Mouse (Mus musculus) embryonic facial prominence, embryonic 13.5 days (tissue): ENCODE data around the gene Rps8. TPM values are rescaled to one million over a fixed set of nuclear protein-coding genes. Genes with fewer than 3 reads are reported as not detected.

Source experiments
- ATAC-seq: fragments of 200-750 bp; cut with Nextera tagmentation; 2 replicates; pipeline ENCODE4 v1.8.0; 2017; ENCODE audit warnings: low read depth; ENCODE audit not compliant: insufficient number of reproducible peaks, insufficient read depth, low FRiP score, low TSS enrichment
- H3K27ac ChIP-seq: fragments of 300-500 bp; sonication (generic); 2 replicates; pipeline ENCODE4 v1.5.1; 2015; ENCODE audit warnings: moderate library complexity, mild to moderate bottlenecking, inconsistent platforms
- H3K27me3 ChIP-seq: fragments of 300-500 bp; sonication (generic); 2 replicates; pipeline ENCODE4 v1.6.1; 2015; ENCODE audit warnings: mild to moderate bottlenecking, inconsistent platforms
- H3K36me3 ChIP-seq: fragments of 300-500 bp; sonication (generic); 2 replicates; pipeline ENCODE4 v1.6.1; 2015; ENCODE audit warnings: mild to moderate bottlenecking, inconsistent platforms
- H3K4me1 ChIP-seq: fragments of 300-500 bp; sonication (generic); 2 replicates; pipeline ENCODE4 v1.6.1; 2015; ENCODE audit warnings: inconsistent platforms
- H3K4me2 ChIP-seq: fragments of 300-500 bp; sonication (generic); 2 replicates; pipeline ENCODE4 v1.6.1; 2015; ENCODE audit warnings: moderate library complexity, mild to moderate bottlenecking, inconsistent platforms
- H3K4me3 ChIP-seq: fragments of 300-500 bp; sonication (generic); 2 replicates; pipeline ENCODE4 v1.5.1; 2015; ENCODE audit warnings: mild to moderate bottlenecking, inconsistent platforms
- H3K9ac ChIP-seq: fragments of 300-500 bp; sonication (generic); 2 replicates; pipeline ENCODE4 v1.6.1; 2015; ENCODE audit warnings: mild to moderate bottlenecking, inconsistent platforms
- H3K9me3 ChIP-seq: fragments of 300-500 bp; sonication (generic); 2 replicates; pipeline ENCODE4 v1.6.1; 2016; ENCODE audit warnings: inconsistent platforms
- WGBS: fragments of 180-500 bp; shearing (Covaris S2); methylation state at CpG from one replicate; pipeline ENCODE4 v1.1.7; 2015; ENCODE audit warnings: mixed read lengths; 5-methylcytosine and 5-hydroxymethylcytosine counted together
- polyA plus RNA-seq: library from polyadenylated mRNA; unstranded; fragments of >200 nt; fragmentation: Nextera tagmentation; extraction: Ambion mirVana; gene quantifications from 2 replicates; pipeline ENCODE4 v1.2.1, GENCODE M21; 2015

The Rps8 gene
- polyA plus RNA-seq, 1 experiment from 2014 or later: 1,114 TPM

- 85% methylated on average over 7 of the region's 9 CpGs for WGBS
Observed at GRCm38 (mm10) chr4:117123546-117124217, 32.4 kb downstream of the Rps8 start.

GRCm38 (mm10) chr4:117122209-117122608, 33.8 kb downstream of the Rps8 start:
- H3K9ac ChIP-seq: no peak overlapping the region
- peaks cover 33% of the 10 kb centered on the region for H3K4me1 ChIP-seq
- 84% methylated on average over 4 of the region's 4 CpGs for WGBS
- H3K4me3 ChIP-seq: no peak overlapping the region
- no peaks in the 10 kb centered on the region for H3K36me3 ChIP-seq
- no peaks in the 10 kb centered on the region for H3K9me3 ChIP-seq
- ATAC-seq: no peak
- no peak overlapping the region for H3K4me2 ChIP-seq
- H3K27me3 ChIP-seq: no peaks in the 10 kb centered on the region
- no peak overlapping the region for H3K27ac ChIP-seq

More at GRCm38 (mm10) chr4:117123546-117124217, 32.4 kb downstream of the Rps8 start:
- H3K9ac ChIP-seq: no peak overlapping the region
- ATAC-seq: no peak
- no peak overlapping the region for H3K4me2 ChIP-seq
- H3K4me3 ChIP-seq: no peak overlapping the region
- no peaks in the 10 kb centered on the region for H3K9me3 ChIP-seq
- H3K27me3 ChIP-seq: no peaks in the 10 kb centered on the region
- peaks cover 33% of the 10 kb centered on the region for H3K4me1 ChIP-seq
- H3K36me3 ChIP-seq: peaks cover 6% of the 10 kb centered on the region; the same call in 1 of the 2 replicates
- no peak overlapping the region for H3K27ac ChIP-seq

GRCm38 (mm10) chr4:117120445-117121414, 35.3 kb downstream of the Rps8 start:
- peak overlapping the region; percentile 76 for H3K9ac ChIP-seq
- H3K27ac ChIP-seq: peak overlapping the region; percentile 89
- H3K9me3 ChIP-seq: no peaks in the 10 kb centered on the region
- H3K27me3 ChIP-seq: no peaks in the 10 kb centered on the region
- H3K4me3 ChIP-seq: peak overlapping the region; percentile 73
- WGBS: under 1% methylated on average over 69 of the region's 69 CpGs
- ATAC-seq: peak; percentile 89
- H3K36me3 ChIP-seq: no peaks in the 10 kb centered on the region
- peak overlapping the region; percentile 99 for H3K4me2 ChIP-seq
- H3K4me1 ChIP-seq: peaks cover 25% of the 10 kb centered on the region

GRCm38 (mm10) chr4:117120052-117120444, 36.0 kb downstream of the Rps8 start:
- Histone ChIP-seq H3K4me1 (peaks cover 18% of the 10 kb centered on the region), H3K27ac (peak overlapping the region; percentile 89), H3K9ac (peak overlapping the region; percentile 76), H3K9me3 (no peaks in the 10 kb centered on the region), H3K4me2 (peak overlapping the region; percentile 99), H3K27me3 (no peaks in the 10 kb centered on the region), H3K4me3 (peak overlapping the region; percentile 73), H3K36me3 (peaks cover under 1% of the 10 kb centered on the region; the same call in 1 of the 2 replicates)
- no peak for ATAC-seq
- 4% methylated on average over 10 of the region's 10 CpGs for WGBS

GRCm38 (mm10) chr4:117119636-117120035, 36.4 kb downstream of the Rps8 start:
- peaks cover 14% of the 10 kb centered on the region for H3K4me1 ChIP-seq
- H3K9me3 ChIP-seq: no peaks in the 10 kb centered on the region
- peak overlapping the region; percentile 99 for H3K4me2 ChIP-seq
- H3K27ac ChIP-seq: peak overlapping the region; percentile 89; the same call in 1 of the 2 replicates
- H3K9ac ChIP-seq: peak overlapping the region; percentile 76
- 77% methylated on average over 5 of the region's 5 CpGs for WGBS
- peak overlapping the region; percentile 73 for H3K4me3 ChIP-seq
- ATAC-seq: no peak
- H3K36me3 ChIP-seq: peaks cover 4% of the 10 kb centered on the region; the same call in 1 of the 2 replicates
- no peaks in the 10 kb centered on the region for H3K27me3 ChIP-seq

- peaks cover 10% of the 10 kb centered on the region for H3K4me1 ChIP-seq
- no peak overlapping the region for H3K9ac ChIP-seq
- H3K9me3 ChIP-seq: no peaks in the 10 kb centered on the region
- H3K4me2 ChIP-seq: no peak overlapping the region
- H3K27me3 ChIP-seq: no peaks in the 10 kb centered on the region
- no peak overlapping the region for H3K4me3 ChIP-seq
- 86% methylated on average over 7 of the region's 7 CpGs for WGBS
- ATAC-seq: no peak
- peaks cover 19% of the 10 kb centered on the region for H3K36me3 ChIP-seq
- no peak overlapping the region for H3K27ac ChIP-seq
Observed at GRCm38 (mm10) chr4:117117931-117118330, 38.1 kb downstream of the Rps8 start.

- Histone ChIP-seq H3K4me2 (no peak overlapping the region), H3K4me1 (peaks cover 5% of the 10 kb centered on the region), H3K4me3 (no peak overlapping the region), H3K9me3 (no peaks in the 10 kb centered on the region), H3K9ac (no peak overlapping the region), H3K36me3 (peaks cover 31% of the 10 kb centered on the region), H3K27ac (no peak overlapping the region), H3K27me3 (no peaks in the 10 kb centered on the region)
- no peak for ATAC-seq
- 75% methylated on average over 5 of the region's 5 CpGs for whole genome bisulfite sequencing
Observed at GRCm38 (mm10) chr4:117115592-117115991, 40.5 kb downstream of the Rps8 start.

GRCm38 (mm10) chr4:117113237-117113636, 42.8 kb downstream of the Rps8 start:
- H3K27me3 ChIP-seq: no peaks in the 10 kb centered on the region
- peaks cover 53% of the 10 kb centered on the region for H3K36me3 ChIP-seq
- WGBS: 77% methylated on average over 1 of the region's 1 CpGs
- H3K9me3 ChIP-seq: no peaks in the 10 kb centered on the region
- ATAC-seq: no peak
- H3K4me2 ChIP-seq: no peak overlapping the region
- no peak overlapping the region for H3K27ac ChIP-seq
- no peaks in the 10 kb centered on the region for H3K4me1 ChIP-seq
- H3K9ac ChIP-seq: no peak overlapping the region
- H3K4me3 ChIP-seq: no peak overlapping the region

GRCm38 (mm10) chr4:117110985-117111384, 45.1 kb downstream of the Rps8 start:
- H3K27ac ChIP-seq: no peak overlapping the region
- 90% methylated on average over 11 of the region's 11 CpGs for WGBS
- H3K4me2 ChIP-seq: no peak overlapping the region
- no peaks in the 10 kb centered on the region for H3K9me3 ChIP-seq
- no peaks in the 10 kb centered on the region for H3K27me3 ChIP-seq
- no peak for ATAC-seq
- peaks cover 60% of the 10 kb centered on the region for H3K36me3 ChIP-seq
- H3K4me3 ChIP-seq: no peak overlapping the region
- H3K9ac ChIP-seq: no peak overlapping the region
- H3K4me1 ChIP-seq: no peaks in the 10 kb centered on the region; the same call in 1 of the 2 replicates

- H3K27me3 ChIP-seq: no peaks in the 10 kb centered on the region
- no peaks in the 10 kb centered on the region for H3K9me3 ChIP-seq
- WGBS: 90% methylated on average over 13 of the region's 13 CpGs
- no peak for ATAC-seq
- H3K4me1 ChIP-seq: peaks cover 7% of the 10 kb centered on the region
- H3K27ac ChIP-seq: no peak overlapping the region
- H3K4me2 ChIP-seq: no peak overlapping the region
- H3K4me3 ChIP-seq: no peak overlapping the region
- peaks cover 62% of the 10 kb centered on the region for H3K36me3 ChIP-seq
- H3K9ac ChIP-seq: no peak overlapping the region
Observed at GRCm38 (mm10) chr4:117110249-117110648, 45.8 kb downstream of the Rps8 start.

GRCm38 (mm10) chr4:117109330-117109729, 46.7 kb downstream of the Rps8 start:
- Histone ChIP-seq H3K4me3 (no peak overlapping the region), H3K4me1 (peaks cover 16% of the 10 kb centered on the region), H3K9ac (no peak overlapping the region), H3K9me3 (no peaks in the 10 kb centered on the region), H3K27ac (no peak overlapping the region), H3K4me2 (no peak overlapping the region), H3K27me3 (no peaks in the 10 kb centered on the region; the same call in 1 of the 2 replicates), H3K36me3 (peaks cover 58% of the 10 kb centered on the region)
- no peak for ATAC-seq
- WGBS: 93% methylated on average over 25 of the region's 25 CpGs
